Mouse (Mus musculus) induced T-regulatory cell, adult 2 months (primary cell): ENCODE measurements around the gene Rnf6.
A peak's percentile ranks its signal among the peaks of the same experiment; 100 is the strongest.

Experiments used
- DNase-seq: peaks from one replicate; pipeline ENCODE4 v3.0.0-alpha.2; 2012; ENCODE audit warnings: low read depth

The Rnf6 gene

DNA sequence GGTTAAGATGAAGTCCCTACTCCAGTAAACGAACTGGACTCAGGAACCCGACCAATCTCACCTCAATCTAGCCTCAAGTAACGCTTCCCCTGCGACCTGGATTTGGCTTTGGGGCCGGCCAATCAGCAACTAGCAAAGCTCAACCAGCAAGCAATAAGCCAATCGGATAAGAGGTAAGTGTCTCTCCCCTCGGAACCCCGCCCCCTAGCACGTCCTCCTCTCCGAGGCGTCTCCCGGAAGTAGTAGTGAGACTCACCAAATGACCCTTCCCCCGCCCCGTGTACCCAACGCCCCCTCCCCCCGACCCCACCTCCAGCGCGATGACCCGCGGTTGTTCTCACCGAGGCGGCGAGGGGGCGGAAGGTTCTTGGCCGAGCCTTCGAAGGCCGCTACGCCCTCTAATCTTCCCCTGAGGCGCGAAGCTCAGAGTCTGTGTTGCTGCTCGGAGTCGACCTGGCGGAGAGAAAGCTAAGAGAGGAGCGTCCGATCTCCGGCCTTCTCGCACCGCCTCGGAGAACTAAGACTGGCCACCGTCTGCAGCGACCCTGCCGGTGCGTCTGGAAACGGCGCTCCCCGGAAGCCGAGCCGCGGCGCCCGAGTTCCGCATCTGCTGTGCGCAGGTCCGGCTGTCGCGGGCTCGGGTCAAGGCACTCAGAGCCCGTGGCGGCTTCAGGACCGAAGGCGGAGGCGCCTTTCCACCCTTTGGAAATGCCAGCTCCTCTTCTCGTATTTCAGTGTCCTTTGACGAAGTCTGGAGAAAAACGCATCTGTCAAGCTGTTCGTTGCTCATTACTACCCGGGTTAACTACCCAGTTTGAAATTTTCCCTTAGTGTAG is at the start of gene Rnf6:
TSS of gene Rnf6 (minus strand) at position 677 of the 836 bp plus-strand sequence.
- peak; percentile 97 for DNase-seq

DNA sequence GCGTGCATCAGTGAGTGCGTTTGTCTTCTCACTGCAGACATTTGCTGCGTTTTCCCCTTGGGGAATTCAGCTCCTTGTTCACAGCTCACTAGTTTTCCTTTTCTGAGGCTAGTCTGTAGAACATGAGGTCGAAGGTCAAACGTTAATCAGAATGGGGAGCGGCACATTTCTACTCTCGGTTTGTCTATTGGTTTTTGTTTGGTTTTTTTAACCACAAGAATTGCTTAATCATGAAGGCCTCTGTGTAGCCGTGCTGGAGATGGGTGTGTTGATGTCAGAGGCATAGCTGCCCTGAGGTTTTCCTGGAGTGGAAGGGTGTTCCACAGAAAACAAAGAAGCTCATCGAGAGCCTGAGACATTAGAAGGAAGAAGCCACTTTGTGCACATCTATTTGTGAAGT is 49.2 kb upstream of the Rnf6 start:
- DNase-seq, result no peak

DNA sequence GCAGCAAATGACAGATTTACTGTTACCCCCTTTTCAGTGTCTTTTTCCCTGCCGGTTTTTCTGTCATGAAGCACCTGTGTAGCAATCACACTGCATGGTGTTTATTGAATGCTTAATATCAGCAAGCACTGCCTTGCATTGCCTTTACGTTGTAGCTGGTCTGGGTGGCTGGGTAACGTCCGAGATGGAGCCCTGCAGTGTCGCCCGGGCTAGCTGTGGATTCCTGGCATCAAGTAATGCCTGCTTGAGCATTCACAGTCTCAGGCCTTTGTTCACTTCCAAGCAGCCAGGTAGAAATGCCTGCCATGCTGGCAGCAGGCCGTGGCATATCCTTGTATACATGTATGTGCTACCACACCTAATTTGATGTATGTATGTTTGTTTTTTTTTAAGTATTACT is 46.4 kb upstream of the Rnf6 start:
- no peak for DNase-seq

DNA sequence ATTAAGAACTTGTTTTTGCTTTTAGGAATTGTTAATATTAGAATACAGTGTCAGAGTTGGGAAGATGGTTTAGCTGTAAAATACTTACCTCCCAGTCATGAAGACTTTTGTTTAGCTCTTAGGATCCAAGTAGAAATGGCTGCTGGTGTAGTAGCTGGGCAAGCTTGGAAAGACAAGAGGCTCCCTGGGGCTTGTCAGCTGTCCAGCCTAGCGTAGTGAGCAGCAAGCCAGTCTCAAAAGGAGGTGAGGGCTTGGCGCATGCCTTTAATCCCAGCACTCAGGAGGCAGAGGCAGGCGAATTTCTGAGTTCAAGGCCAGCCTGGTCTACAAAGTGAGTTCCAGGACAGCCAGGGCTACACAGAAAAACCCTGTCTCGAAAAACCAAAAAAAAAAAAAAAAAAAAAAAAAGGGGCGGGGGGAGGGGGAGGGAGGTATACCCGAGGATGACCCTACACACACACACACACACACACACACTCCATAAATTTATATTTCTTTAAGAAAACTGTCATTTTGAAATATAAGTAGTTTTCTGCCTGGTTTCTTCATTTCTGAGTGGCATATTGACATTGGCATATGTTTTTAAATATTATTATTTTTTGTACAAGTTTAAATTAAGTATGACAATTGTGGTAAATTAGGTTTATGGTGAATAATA is 44.7 kb upstream of the Rnf6 start:
- no peak for DNase-seq

DNA sequence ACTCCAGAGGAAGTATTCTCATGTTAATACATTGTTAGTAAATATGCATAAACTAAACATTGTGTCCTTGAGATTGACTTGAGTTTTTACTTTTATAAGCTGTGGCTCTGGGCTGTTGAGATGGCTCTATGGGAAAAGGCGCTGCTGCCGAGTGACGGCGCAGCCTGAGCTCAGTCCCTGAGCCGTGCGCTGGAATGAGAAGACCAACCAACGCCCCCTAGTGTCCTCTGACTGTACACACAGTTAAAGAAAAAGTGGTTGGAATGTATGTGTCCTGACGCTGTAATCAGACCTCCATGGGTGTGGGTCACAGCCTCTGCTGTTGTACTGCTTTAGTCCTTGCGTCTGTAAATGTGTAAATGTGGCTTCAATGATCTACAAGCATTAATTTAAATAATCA is 38.6 kb upstream of the Rnf6 start:
- DNase-seq, result peak; percentile 33

DNA sequence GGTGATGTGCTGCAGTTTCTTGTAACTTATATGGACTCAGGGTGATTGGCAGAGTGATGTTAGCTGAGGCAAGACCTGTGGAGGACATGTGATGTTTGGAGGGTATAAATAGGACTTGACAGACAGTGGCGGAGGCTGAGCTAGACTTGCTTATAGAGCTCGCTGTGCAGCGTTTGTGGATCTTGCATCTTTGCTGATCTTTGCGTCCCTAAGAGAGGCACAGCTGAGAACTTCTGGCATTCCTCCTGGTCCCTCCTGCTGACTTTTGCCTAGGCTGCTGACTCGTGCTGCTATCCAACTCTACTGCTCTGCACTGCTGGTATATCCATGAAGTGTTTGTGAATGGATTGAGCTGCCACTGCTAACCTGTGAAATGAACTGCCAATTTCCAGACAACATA is 32.3 kb upstream of the Rnf6 start:
- DNase-seq, result no peak

DNA sequence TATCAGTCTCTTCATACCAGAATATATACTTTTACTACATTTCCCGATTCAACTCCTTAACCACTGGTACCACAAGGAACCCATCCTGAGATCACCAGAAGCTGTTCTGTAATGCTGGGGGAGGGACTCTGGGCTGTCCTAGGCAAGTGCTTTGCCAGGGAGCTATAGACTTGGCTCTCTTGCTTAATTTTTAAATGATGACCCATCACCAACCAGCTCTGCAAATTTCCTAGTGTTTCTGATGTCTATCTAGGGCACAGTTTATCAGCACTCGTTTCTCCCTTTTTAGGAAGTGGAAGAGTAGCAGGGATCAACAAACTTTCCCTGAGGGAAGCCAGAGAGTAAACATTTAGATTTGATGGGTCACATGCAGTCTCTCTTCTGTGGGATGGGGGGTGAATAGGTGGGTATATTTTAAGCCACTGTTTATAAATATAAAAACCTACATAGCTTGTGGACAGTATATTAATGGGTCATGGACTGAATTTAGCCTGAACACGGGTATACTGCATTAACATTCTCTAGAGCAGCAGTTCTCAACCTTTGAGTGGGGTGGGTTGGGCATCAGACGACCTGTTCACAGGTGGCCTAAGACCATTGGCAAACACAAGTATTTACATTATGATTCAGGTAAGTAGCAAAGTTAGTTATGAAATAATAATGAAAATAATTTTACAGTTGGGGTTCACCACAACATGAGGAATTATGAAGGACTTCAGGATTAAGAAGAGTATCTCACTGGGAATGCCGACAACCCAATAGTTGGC is 30.5 kb upstream of the Rnf6 start:
- no peak for DNase-seq

DNA sequence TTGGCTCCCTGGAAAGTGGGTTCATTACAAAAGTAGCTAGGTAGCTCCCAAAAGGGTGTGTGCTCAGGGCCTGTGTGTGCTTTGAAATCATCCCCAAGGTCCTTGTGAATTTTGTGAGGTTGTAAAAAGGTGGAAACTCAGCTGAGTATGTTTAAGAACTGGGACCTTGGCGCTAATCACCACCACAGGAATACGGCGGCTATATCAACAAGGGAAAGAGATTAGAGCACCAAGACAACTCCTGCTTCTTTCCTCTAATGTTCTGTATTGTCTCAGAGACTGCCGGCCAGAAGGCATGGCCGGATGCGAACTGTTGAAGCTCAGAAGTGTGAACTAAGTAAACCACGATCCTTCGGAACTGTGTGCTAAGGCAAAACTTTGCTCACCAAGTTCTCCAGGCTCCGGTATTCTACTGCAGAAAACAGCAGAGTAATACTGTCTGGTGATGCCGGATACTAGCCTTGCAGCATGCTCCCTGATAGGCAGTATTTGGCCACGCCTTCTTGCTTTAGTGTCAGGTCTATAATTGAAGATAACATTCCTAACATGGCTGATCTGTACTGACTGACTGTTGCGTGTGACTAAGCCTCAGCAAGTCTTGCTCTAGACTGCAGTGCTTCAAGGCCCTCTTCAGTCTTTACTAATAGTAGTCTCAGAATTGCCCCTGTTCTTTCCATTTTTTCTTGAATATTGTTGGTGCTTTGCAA is 29.2 kb upstream of the Rnf6 start:
- DNase-seq, result no peak

DNA sequence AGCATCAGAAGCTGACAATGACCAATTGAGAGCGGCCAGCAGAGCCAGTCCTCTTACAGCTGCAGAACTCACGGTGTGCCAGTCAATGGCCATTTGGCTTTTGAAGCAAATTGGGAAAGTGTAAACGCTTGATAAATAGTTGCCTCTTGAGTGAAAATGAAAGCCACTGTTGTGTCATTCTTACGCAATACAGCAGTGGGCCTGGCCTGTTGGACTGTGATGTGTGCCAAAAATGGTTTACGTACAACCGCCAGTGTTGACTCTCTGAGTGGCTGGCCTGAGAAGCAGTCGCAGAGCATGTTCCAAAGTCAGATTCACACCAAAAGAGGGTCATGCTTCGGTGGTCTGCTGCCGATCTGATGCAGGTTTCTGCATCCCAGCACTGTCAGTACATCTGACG is 27.4 kb upstream of the Rnf6 start:
- no peak for DNase-seq

DNA sequence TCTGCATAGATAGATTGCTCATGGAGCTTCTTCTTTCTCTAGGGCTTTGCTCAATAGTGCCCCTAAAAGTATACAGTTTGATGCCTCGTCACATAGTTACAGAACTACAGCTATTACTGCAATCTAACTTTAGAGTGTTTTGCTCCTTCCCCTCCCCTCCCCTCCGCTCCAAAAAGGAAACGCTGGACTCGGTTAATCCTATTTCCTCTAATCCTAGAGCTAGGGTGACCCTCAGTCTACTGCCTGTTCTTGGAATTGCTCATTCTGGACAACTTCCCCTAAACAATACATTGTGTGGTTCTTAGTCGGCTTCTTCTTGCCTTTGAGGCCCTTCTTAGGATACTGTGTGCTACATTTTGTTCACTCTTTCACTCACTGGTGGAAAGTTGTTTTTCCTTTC is 26.4 kb upstream of the Rnf6 start:
- DNase-seq, result no peak

DNA sequence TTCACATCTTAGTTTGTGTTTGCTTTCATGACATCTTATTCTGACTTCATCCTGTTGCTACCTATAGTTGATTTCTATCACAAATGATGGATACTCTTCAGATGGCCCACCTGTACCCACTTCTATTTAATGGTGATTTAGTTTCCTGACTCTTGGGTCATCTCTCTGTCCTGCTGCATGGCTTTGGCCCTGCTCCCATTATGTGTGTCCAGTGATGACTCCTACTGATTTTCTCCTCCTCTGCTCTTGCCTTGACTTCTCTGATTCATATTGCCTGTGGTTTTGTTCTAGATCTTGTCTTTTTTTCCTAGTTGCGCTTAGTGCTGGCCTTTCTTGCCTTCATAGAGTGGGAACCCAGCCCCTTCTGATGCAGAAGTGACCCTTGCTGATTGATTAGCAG is 25.0 kb upstream of the Rnf6 start:
- DNase-seq, result no peak

DNA sequence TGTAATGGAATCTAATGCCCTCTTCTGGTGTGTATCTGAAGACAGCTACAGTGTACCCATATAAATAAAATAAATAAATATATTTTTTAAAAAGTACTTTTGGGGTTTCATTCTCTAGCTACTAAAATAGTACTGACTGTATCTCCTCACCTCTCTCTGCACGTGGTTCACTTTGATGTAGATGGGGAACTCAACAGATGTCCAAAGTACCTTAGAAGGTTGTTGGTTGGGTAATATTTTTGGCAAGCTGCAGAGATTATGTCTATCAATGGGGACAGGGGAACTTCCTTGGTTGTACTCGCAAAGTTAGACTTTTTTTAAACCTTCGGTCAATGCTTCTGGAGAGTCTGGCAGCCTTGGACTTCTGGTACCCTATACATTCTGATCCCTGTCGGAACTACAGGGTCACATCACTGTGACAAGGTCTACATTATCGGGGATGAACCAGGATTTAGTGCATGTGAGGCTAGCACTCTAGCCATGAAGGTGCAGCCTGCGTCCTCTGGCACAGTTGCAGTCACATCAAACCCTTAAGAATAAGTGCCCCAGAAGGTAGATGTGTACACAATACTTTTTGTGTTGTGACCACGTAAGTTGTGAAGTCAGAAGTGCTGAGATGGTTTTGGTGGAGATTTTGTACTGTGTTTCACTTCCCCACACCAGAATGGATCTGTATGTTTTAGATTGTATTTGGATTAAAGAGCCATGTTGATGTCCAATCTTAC is 24.5 kb upstream of the Rnf6 start:
- DNase-seq, result no peak

DNA sequence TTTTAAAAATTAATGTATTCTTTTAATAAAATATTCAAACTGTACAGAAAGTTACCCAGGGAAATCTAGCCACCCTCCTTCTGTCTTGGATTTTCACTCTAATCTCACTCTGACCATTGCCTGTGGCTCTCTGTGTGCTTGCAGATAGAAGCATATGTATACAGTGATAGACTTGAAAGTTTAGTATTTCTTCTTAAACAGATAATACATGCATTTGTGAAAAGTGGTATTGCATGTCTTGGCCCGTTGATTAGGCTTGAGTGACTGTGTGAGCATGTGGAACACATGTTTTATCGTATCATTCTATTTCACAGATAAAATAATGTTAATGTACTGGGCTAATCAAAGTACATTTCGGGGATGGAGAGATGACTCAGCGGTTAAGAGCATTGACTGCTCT is 23.8 kb upstream of the Rnf6 start:
- DNase-seq, result no peak

DNA sequence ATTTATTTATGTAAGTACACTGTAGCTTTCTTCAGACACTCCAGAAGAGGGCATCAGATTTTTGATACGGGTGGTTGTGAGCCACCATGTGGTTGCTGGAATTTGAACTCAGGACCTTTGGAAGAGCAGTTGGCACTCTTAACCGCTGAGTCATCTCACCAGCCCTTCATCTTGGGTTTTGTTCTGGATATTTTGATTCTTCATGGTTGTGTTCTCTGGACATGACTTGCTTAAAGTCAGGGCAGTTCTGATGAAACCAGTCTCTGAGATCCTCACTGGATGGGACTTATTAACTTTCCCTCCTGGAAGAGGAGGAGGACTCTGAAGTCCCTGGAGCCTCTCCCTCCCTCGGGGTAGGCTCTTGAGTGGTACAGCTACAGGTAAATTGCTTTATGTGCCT is 19.8 kb upstream of the Rnf6 start:
- DNase-seq, result no peak

DNA sequence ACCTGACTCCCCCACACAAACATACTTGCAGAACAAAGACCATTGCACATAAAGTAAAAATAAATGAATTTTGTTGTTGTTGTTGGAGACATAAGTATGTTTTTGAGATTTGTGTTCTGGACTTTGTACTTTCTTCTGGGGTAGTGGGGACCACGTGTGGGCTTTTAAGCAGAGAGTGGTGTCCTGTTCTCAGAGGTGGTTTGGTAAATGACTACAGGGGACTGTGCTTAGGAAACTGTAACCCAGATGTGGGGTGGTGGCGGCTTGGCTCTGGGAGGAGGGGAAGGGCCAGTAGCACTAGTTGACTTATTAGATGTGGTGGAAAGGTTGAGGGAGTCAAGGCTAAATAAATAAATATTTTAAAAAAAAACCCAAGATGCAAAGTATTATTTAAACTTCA is 19.4 kb upstream of the Rnf6 start:
- DNase-seq, result no peak

DNA sequence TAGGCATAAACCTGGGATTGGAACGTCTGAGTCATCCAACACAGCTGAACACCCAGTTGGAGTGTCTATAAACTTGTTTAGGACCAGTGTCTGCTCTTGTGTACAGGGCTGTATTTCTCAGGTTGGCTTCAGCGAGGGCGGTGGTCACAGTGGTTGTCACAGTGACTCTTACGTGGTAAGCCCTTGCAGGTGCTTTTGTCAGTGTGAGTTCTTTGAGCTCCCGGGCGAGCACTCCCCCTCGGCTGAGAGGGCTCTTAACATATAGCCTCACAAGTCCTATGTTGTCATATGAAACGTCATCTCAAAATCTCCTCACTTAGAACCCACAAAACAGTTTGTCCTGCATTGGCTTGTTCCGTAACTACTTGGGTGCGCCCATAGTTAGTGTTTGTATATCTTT is 16.9 kb upstream of the Rnf6 start:
- DNase-seq, result no peak

DNA sequence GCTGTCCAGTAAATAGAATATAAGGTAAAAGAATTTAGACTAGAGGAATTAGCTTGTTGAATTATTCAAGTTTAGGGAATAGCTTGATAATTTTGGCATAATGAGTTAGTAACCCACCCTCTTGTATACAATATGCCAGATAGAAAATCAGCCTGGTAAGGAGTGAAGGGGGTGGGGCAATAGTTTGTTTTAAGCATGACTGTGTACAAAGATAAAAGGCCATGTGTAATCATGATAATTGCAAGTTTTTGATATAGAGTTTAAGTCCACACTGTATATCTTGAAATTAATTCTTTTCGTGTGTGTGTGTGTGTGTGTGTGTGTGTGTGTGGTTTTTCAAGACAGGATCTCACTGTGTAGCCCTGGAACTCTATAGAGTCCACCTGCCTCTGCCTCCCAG is 13.0 kb upstream of the Rnf6 start:
- no peak for DNase-seq

DNA sequence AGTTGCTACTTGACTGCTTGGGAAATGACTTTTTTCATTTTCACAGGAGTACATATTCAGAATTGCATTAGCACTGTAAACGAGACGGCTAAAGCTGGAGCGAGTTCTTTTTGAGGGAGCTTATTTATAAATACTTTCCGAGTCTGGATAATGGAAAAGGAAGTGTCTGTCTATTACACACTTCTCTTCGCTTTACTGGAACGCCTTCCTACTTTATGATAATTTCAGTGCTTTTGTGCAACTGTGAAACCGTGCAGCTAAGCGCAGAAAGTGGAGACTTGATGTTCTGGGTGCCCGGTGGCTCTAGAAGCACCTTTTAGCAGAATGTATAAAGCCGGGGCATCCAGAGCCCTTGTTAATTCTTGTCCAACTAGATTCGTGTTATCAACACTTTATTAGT is 11.5 kb upstream of the Rnf6 start:
- DNase-seq, result no peak

DNA sequence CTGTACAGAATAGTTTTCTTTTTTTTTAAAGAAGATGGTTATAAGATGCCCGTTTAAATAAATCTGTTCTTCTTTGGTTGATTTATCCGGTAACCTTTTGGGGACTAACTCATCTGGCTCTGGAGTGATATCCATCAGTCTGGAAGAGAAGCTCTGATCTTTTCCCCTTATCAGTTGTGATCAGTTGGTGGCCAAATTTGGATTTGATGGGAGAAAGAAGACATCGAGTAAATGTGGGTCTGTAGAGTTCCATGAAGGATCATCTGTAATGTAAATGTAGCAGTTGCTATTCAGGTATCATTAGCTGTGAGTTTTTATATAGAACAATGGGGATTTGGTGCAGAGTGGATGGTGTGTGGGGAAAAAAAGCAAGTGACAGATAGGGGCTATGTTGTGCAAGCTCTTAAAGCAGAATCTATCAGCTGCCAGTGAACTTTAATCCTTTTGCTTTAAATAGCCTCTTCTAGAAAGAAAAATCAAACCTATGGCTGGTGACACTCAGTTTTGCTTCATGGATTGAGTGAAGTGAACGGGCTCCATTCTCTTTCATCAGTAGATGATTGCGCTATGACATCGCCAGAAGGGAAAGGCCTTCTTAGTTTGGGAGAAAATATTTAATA is 10.8 kb upstream of the Rnf6 start:
- no peak for DNase-seq

DNA sequence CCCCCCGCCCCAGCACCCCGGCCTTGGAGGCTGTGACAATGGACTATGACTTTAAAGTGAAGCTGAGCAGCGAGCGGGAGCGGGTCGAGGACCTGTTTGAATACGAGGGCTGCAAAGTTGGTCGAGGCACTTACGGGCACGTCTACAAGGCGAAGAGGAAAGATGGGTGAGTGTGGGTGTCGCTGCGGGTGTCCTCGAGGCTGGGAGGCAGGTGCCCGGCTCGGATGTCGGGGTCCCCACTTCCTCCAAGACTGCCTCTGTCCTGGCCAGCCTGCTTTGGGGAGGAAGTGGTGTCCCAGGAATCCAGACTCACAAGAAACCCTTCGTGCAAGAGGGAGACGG is 10.3 kb upstream of the Rnf6 start:
- peak; percentile 51 for DNase-seq

DNA sequence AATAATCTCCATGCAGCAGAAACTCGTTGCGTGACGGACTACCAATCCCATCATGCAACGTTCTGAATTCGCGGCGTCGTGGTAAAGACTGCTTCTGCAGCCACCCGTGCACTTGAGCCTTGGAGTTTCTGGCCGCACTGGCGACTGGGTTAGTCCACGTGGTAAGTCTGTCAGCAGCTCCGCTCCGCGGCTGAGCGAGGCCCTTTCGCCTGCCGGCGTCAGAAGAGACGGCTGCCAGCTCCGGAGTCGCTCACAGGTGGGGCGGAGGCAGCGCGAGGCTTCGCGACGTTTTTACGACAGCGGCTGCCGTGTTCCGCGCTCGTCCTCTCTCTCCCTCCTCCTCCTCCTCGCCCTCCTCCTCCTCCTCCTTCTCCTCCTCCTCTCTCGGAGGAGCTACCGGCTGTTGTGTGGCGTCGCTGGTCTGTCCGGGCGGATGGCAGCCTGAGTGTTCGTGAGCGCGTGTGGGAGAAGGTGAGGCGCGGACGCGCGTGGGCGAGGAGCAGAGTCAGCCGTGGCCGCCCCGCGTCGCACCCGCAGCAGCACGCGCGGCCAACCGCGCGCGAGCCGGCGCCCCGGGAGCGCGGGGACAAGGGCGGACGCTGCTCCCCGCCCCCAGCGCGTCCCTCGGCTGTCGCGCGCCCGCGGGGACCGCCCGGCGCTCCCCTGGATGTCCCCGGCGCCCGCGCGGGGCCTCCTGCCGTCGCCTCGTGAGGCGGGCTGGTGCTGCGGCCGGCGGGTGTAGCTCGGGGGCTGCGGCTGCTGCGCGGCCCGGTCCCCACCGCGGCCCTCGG is 9.7 kb upstream of the Rnf6 start, which contains the start of gene Cdk8:
TSS of gene Cdk8 (plus strand) at position 367 of the 791 bp plus-strand sequence.
- DNase-seq, result peak; percentile 95
